Mouse (Mus musculus) bone marrow, adult 2 months (tissue): ENCODE results near the gene Oxct1. TPM values are rescaled to one million over a fixed set of nuclear protein-coding genes. Genes with fewer than 3 reads are reported as not detected.

ENCODE experiments used
- H3K27ac ChIP-seq: fragments of 200-500 bp; 2 replicates; pipeline ENCODE4 v1.5.1; 2012; ENCODE audit warnings: low read depth, mild to moderate bottlenecking, control low read depth, inconsistent platforms, low read length; ENCODE audit not compliant: control insufficient read depth, poor library complexity, insufficient read depth
- H3K4me1 ChIP-seq: fragments of 200-500 bp; 2 replicates; pipeline ENCODE4 v1.6.1; 2011; ENCODE audit warnings: low read length; ENCODE audit not compliant: control insufficient read depth, insufficient read depth
- H3K4me3 ChIP-seq: fragments of 200-500 bp; replicated peaks from 2 replicates; pipeline ENCODE3; 2011; ENCODE audit warnings: mild to moderate bottlenecking, low read depth, low read length, control low read depth; ENCODE audit not compliant: control insufficient read depth
- CTCF ChIP-seq: fragments of 200-500 bp; IDR thresholded peaks from 2 replicates; pipeline ENCODE4 v1.5.1; 2011; ENCODE audit warnings: low read length, control low read depth; ENCODE audit not compliant: control insufficient read depth, insufficient read depth
- POLR2A ChIP-seq: fragments of 200-500 bp; IDR thresholded peaks from 2 replicates; pipeline ENCODE4 v1.6.1; 2011; ENCODE audit warnings: low read depth, mild to moderate bottlenecking, control low read depth, low read length, borderline replicate concordance; ENCODE audit not compliant: control insufficient read depth
- WGBS: fragments of 180-500 bp; shearing (Covaris S2); methylation state at CpG from one replicate; pipeline ENCODE4 v1.1.7; 2018; 5-methylcytosine and 5-hydroxymethylcytosine counted together
- polyA plus RNA-seq: library from polyadenylated mRNA; stranded (reverse); fragments of >200 nt; gene quantifications from 2 replicates; pipeline ENCODE4 v1.2.4, GENCODE M21; 2011; ENCODE audit warnings: low replicate concordance; ENCODE audit not compliant: missing spikeins, insufficient read depth, insufficient read length

The Oxct1 gene
- polyA plus RNA-seq, 1 experiment: 31.6 TPM

- no peak overlapping the region for H3K4me3 ChIP-seq
Measured at GRCm38 (mm10) chr15:4171600-4171999, 145.4 kb downstream of the Oxct1 start.

GRCm38 (mm10) chr15:4197913-4198312 lies 171.7 kb downstream of the Oxct1 start:
- H3K4me3 ChIP-seq: no peak overlapping the region
- H3K4me1 ChIP-seq: no peaks in the 10 kb centered on the region
- H3K27ac ChIP-seq: no peak overlapping the region
- TF ChIP-seq CTCF: no peak
- no peak for TF ChIP-seq POLR2A

More at GRCm38 (mm10) chr15:4171600-4171999, 145.4 kb downstream of the Oxct1 start:
- Histone ChIP-seq H3K4me1 (no peaks in the 10 kb centered on the region), H3K27ac (no peak overlapping the region)
- TF ChIP-seq CTCF: no peak
- no peak for TF ChIP-seq POLR2A
- 54% methylated on average over 2 of the region's 2 CpGs for WGBS

Other genes with a start within 250 kb of the Oxct1 start
- gene Fbxo4, start 46.8 kb upstream of the Oxct1 start, polyA plus RNA-seq: 8.3 and 15.6 TPM in 2 replicates
- 4.2 and 12.3 TPM in 2 replicates for gene AW549877, start 30.6 kb upstream of the Oxct1 start, polyA plus RNA-seq